Mouse (Mus musculus): Measurements from ENCODE around the gene Rabac1. TPM values are rescaled to one million over a fixed set of nuclear protein-coding genes. Genes with fewer than 3 reads are reported as not detected.

Rabac1 gene
- polyA plus RNA-seq (2015; fragmentation: Nextera tagmentation; extraction: Ambion mirVana) = 151 and 153 TPM in 2 replicates

- peak within 1 kb of the TSS; percentile 70 for H3K4me2 ChIP-seq (ENCODE audit: low read depth, low read length)
- peak within 1 kb of the TSS; percentile 88 for H3K4me3 ChIP-seq (ENCODE audit: low read length)
- no peaks in the 10 kb centered on the region for H3K9me3 ChIP-seq (ENCODE audit: control insufficient read depth, low read length)
- H3K27me3 ChIP-seq (replicated peaks; ENCODE audit: control insufficient read depth, insufficient read depth, low read length) = no peaks in the 10 kb centered on the region
- H3K36me3 ChIP-seq (ENCODE audit: control insufficient read depth, insufficient read depth, low read length) = peaks cover 6% of the 10 kb centered on the region
- ATAC-seq = peak; percentile 96
- under 1% methylated on average over 45 of the region's 45 CpGs for WGBS
- peaks cover 4% of the 10 kb centered on the region for H3K4me1 ChIP-seq (ENCODE audit: control insufficient read depth, insufficient read depth, low read length)
- peak within 1 kb of the TSS; percentile 89 for H3K27ac ChIP-seq (ENCODE audit: low read length)
- H3K9ac ChIP-seq (ENCODE audit: low read depth, low read length) = peak within 1 kb of the TSS; percentile 91
These were observed at the start of gene Rabac1 for GRCm38 (mm10) chr7:24971972-24972893. Gene Rabac1, minus strand, starts transcription at chr7:24972754.

DNA sequence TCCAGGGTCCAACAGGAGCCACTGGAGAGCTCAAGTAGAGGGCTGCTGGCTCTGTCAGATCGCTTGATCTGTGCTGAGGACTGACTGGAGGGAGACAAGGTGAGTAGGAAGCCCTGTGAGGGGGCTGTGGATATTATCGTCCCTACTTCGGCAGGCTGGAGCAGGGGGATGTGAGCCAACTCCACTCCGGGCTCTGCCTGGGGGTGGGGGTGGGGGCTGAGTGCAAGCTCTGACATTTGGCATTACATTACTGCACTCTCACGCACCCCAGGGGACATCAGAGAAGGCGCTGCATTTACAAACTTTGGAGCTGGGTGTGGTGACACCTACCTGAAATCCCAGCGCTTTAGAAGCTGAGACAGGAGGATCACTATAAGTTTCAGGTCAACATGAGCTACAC, 39.0 kb upstream of the Rabac1 start:
- H3K27me3 ChIP-seq (replicated peaks; ENCODE audit: control insufficient read depth, insufficient read depth, low read length) = peaks cover 51% of the 10 kb centered on the region
- WGBS = 70% methylated on average over 7 of the region's 7 CpGs

GRCm38 (mm10) chr7:25010090-25010913, 37.7 kb upstream of the Rabac1 start:
- Histone ChIP-seq H3K4me2 (ENCODE audit: low read depth, low read length) (peak overlapping the region; percentile 79), H3K36me3 (ENCODE audit: control insufficient read depth, insufficient read depth, low read length) (no peaks in the 10 kb centered on the region), H3K9me3 (ENCODE audit: control insufficient read depth, low read length) (no peaks in the 10 kb centered on the region), H3K4me1 (ENCODE audit: control insufficient read depth, insufficient read depth, low read length) (peaks cover 6% of the 10 kb centered on the region; the same call in 1 of the 2 replicates), H3K4me3 (ENCODE audit: low read length) (peak overlapping the region; percentile 41), H3K27me3 (replicated peaks; ENCODE audit: control insufficient read depth, insufficient read depth, low read length) (peaks cover 64% of the 10 kb centered on the region), H3K27ac (ENCODE audit: low read length) (no peak overlapping the region), H3K9ac (ENCODE audit: low read depth, low read length) (no peak overlapping the region)
- peak; percentile 30 for ATAC-seq
- 5% methylated on average over 95 of the region's 97 CpGs for WGBS

More for the DNA sequence above, 39.0 kb upstream of the Rabac1 start:
- H3K9me3 ChIP-seq (ENCODE audit: control insufficient read depth, low read length) = no peaks in the 10 kb centered on the region
- H3K27ac ChIP-seq (ENCODE audit: low read length) = no peak overlapping the region
- ATAC-seq = no peak
- no peak overlapping the region for H3K9ac ChIP-seq (ENCODE audit: low read depth, low read length)
- H3K4me3 ChIP-seq (ENCODE audit: low read length) = no peak overlapping the region
- no peaks in the 10 kb centered on the region for H3K4me1 ChIP-seq (ENCODE audit: control insufficient read depth, insufficient read depth, low read length)
- no peak overlapping the region for H3K4me2 ChIP-seq (ENCODE audit: low read depth, low read length)
- H3K36me3 ChIP-seq (ENCODE audit: control insufficient read depth, insufficient read depth, low read length) = no peaks in the 10 kb centered on the region

DNA sequence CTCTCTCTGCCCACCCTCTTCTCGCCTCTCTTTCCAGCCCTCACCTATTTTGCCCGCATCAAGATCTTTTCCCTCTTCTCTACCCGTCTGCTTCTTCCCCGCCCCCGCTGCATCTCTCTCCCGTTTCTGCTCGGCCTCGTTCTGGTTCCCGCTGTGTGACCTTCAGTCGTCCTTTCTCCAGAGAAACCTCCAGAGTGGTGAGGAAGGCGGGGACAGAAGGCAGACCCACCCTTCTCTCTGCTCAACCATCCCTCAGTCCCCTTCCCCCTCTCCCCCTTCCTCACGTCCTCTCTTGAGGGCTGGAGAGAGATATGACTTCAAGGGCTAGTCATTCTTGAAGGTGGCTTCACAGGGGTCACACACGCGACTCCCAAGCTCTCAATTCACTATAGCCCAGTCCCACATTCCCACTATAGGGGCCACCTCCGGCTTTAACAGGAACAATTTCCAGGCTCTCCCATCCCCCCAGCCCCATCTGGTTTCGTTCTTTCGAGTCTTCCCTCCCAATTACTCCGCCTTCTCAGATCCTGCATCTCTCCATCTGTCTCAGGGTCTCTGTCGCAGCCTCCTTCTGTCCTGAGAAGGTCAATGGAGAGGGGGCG, 36.6 kb upstream of the Rabac1 start:
- WGBS = 15% methylated on average over 20 of the region's 20 CpGs
- Histone ChIP-seq H3K4me2 (ENCODE audit: low read depth, low read length) (no peak overlapping the region), H3K27me3 (replicated peaks; ENCODE audit: control insufficient read depth, insufficient read depth, low read length) (peaks cover 74% of the 10 kb centered on the region), H3K4me3 (ENCODE audit: low read length) (no peak overlapping the region), H3K9ac (ENCODE audit: low read depth, low read length) (no peak overlapping the region), H3K4me1 (ENCODE audit: control insufficient read depth, insufficient read depth, low read length) (peaks cover 9% of the 10 kb centered on the region; the same call in 1 of the 2 replicates), H3K9me3 (ENCODE audit: control insufficient read depth, low read length) (no peaks in the 10 kb centered on the region), H3K36me3 (ENCODE audit: control insufficient read depth, insufficient read depth, low read length) (no peaks in the 10 kb centered on the region), H3K27ac (ENCODE audit: low read length) (no peak overlapping the region)
- no peak for ATAC-seq

DNA sequence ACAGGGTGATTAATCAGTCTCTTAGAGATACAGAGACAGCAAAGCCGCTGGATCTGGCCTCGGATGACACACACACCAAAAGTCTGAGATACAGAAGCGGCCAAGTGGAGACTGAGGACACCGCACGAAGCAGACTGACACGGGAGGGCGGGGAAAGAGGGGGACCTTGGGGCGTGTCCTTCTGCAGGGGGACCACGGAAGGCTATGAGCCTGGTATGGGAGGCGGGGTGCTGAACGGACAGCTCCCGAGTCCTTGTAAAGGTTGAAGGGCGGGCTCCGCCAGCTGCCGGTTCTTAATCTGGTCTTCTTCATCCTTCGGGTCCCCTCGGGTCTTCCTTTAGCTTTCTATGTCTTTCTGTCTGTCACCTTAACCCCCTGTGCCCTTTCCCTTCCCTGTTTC, 36.1 kb upstream of the Rabac1 start:
- no peaks in the 10 kb centered on the region for H3K9me3 ChIP-seq (ENCODE audit: control insufficient read depth, low read length)
- 2% methylated on average over 17 of the region's 17 CpGs for WGBS
- peaks cover 9% of the 10 kb centered on the region; the same call in 1 of the 2 replicates for H3K4me1 ChIP-seq (ENCODE audit: control insufficient read depth, insufficient read depth, low read length)
- H3K9ac ChIP-seq (ENCODE audit: low read depth, low read length) = no peak overlapping the region
- ATAC-seq = no peak
- peaks cover 74% of the 10 kb centered on the region for H3K27me3 ChIP-seq (replicated peaks; ENCODE audit: control insufficient read depth, insufficient read depth, low read length)
- H3K36me3 ChIP-seq (ENCODE audit: control insufficient read depth, insufficient read depth, low read length) = no peaks in the 10 kb centered on the region
- H3K4me3 ChIP-seq (ENCODE audit: low read length) = no peak overlapping the region
- H3K4me2 ChIP-seq (ENCODE audit: low read depth, low read length) = no peak overlapping the region
- H3K27ac ChIP-seq (ENCODE audit: low read length) = no peak overlapping the region

DNA sequence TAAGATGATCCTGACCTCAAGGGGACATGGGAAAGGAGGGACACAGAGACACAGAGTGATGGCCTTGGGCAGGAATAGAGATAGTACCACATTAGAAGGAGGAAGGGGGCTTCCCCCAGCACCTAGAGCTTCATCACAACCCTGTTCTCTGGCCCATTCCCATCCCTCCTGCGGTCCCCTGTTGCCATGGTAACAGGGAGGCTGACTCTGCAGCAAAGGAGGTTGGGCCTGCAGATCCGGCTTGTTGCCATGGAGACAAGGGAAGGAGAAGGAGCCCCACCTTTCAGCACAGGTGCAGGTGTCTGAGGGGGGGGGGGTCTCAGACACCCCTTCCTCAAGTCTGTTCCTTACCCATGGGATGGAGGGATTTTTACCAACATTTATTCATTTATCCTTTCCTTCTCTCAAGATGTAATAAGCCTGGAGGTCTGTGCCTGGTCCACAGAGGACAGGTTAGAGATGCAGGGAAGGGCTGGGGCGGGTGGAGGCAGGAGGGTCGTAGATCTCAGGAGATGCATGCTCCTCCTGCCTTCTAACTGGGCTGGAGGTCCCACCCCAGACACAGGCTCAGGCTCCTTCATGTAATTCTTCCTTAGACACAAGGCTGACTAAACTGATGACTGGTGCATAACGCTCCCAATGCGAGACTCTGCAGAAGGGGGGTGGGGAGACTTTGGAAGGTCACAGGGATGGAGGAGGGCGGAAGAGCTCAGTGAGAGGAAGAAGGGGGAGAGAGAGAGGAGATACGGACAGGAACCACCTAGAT, 35.2 kb upstream of the Rabac1 start:
- H3K27me3 ChIP-seq (replicated peaks; ENCODE audit: control insufficient read depth, insufficient read depth, low read length) = peaks cover 74% of the 10 kb centered on the region
- H3K9me3 ChIP-seq (ENCODE audit: control insufficient read depth, low read length) = no peaks in the 10 kb centered on the region
- WGBS = 25% methylated on average over 8 of the region's 8 CpGs
- no peak overlapping the region for H3K9ac ChIP-seq (ENCODE audit: low read depth, low read length)
- no peak overlapping the region for H3K27ac ChIP-seq (ENCODE audit: low read length)
- no peak overlapping the region for H3K4me2 ChIP-seq (ENCODE audit: low read depth, low read length)
- no peak for ATAC-seq
- H3K4me3 ChIP-seq (ENCODE audit: low read length) = no peak overlapping the region
- H3K4me1 ChIP-seq (ENCODE audit: control insufficient read depth, insufficient read depth, low read length) = peaks cover 12% of the 10 kb centered on the region; the same call in 1 of the 2 replicates
- no peaks in the 10 kb centered on the region for H3K36me3 ChIP-seq (ENCODE audit: control insufficient read depth, insufficient read depth, low read length)

DNA sequence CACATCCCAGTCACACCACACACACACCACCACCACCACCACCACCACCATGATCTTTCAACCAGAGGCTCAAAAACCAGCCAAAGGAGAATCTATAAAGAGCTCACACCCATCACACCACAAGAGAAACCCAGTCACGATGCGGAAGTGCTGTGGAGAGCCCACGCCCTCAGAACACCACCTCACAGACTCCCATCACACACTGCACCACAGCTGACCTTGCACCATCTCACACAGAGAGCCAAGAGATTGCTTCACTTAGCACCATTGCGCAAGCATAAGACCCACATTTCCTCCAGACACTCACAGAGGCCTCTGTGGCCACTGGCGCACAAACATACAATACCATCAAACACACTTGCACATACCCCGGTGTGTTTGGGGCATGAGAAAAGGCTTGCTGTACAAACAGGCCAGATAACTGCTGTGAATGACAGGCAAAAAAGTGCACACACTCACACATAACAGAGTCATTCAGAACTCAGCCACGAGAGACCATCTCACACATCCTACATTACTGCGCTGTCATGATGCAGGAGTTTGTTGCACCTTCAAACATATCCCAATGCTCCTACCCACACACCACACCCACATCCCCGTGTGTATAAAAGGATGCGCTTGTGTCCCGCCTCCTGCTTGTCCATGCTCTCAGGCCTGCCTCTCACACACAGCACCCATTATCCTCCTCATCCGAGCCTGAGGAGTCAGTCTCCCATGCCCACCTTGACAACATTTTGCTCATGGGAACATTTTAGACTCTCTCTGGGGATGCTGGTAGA, 34.2 kb upstream of the Rabac1 start:
- Histone ChIP-seq H3K4me1 (ENCODE audit: control insufficient read depth, insufficient read depth, low read length) (peaks cover 12% of the 10 kb centered on the region; the same call in 1 of the 2 replicates), H3K9me3 (ENCODE audit: control insufficient read depth, low read length) (no peaks in the 10 kb centered on the region), H3K4me3 (ENCODE audit: low read length) (no peak overlapping the region), H3K27ac (ENCODE audit: low read length) (no peak overlapping the region), H3K9ac (ENCODE audit: low read depth, low read length) (no peak overlapping the region), H3K4me2 (ENCODE audit: low read depth, low read length) (no peak overlapping the region), H3K27me3 (replicated peaks; ENCODE audit: control insufficient read depth, insufficient read depth, low read length) (peaks cover 72% of the 10 kb centered on the region), H3K36me3 (ENCODE audit: control insufficient read depth, insufficient read depth, low read length) (no peaks in the 10 kb centered on the region)
- WGBS = 76% methylated on average over 12 of the region's 12 CpGs
- ATAC-seq = no peak

GRCm38 (mm10) chr7:25006171-25006570, 33.6 kb upstream of the Rabac1 start:
- Histone ChIP-seq H3K4me2 (ENCODE audit: low read depth, low read length) (peak overlapping the region; percentile 62), H3K27me3 (replicated peaks; ENCODE audit: control insufficient read depth, insufficient read depth, low read length) (peaks cover 67% of the 10 kb centered on the region), H3K36me3 (ENCODE audit: control insufficient read depth, insufficient read depth, low read length) (no peaks in the 10 kb centered on the region), H3K27ac (ENCODE audit: low read length) (no peak overlapping the region), H3K4me3 (ENCODE audit: low read length) (peak overlapping the region; percentile 42; the same call in 1 of the 2 replicates), H3K4me1 (ENCODE audit: control insufficient read depth, insufficient read depth, low read length) (peaks cover 12% of the 10 kb centered on the region; the same call in 1 of the 2 replicates), H3K9me3 (ENCODE audit: control insufficient read depth, low read length) (no peaks in the 10 kb centered on the region), H3K9ac (ENCODE audit: low read depth, low read length) (0 out of 2 replicates have a peak overlapping the region, but pooled peaks have one; percentile 51)
- 66% methylated on average over 3 of the region's 3 CpGs for WGBS
- ATAC-seq = peak; percentile 2; the same call in 1 of the 2 replicates

Data from intestine, embryonic 16.5 days (tissue).